Mouse (Mus musculus): ENCODE measurements around the gene Atg10.

DNA sequence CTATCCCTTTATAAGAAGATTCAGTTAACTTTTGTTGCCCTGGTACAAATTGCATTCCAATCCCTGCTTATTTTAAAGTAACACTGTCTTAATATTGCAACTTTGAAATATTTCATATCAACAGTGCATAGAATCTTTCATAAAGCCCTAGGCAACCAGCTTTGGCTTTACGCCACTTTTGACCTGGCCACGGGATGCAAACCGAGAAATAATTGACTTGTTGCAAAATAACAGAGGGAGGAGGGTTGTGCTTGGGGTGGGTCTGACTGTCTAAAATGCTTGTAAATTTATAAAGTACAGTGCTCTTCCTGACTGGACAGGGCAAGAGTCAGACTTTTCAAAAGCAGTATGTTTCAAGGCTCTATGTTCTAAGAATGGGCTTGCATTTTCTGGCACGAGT lies 259.3 kb downstream of the Atg10 start:
- TF ChIP-seq POLR2A (IDR thresholded peaks at IDR 0.05; ENCODE audit: borderline replicate concordance, insufficient read depth, low read length) (no peak), CTCF (IDR thresholded peaks at IDR 0.05; ENCODE audit: borderline replicate concordance, insufficient read depth, low read depth, low read length) (no peak)

Data from cerebellum, adult 2 months (tissue).